Mouse (Mus musculus) neutrophil, adult 83 days (primary cell): ENCODE data around the gene U2af1. TPM values are rescaled to one million over a fixed set of nuclear protein-coding genes. Genes with fewer than 3 reads are reported as not detected.

Source experiments
- total RNA-seq, 2 experiments: library from RNA; stranded (reverse); gene quantifications; one replicate each; pipeline ENCODE4 v1.2.4; 2023

Gene U2af1
- total RNA-seq = 100 to 1,000 TPM; 176 to 196 TPM

GRCm38 (mm10) chr17:31658468-31659185 is at the start of gene U2af1:
TSS of gene U2af1 (minus strand) at chr17:31658892.

GRCm38 (mm10) chr17:31677507-31677906 is 18.8 kb upstream of the U2af1 start, which contains the start of gene Cryaa:
TSS of gene Cryaa (plus strand) at chr17:31677807.

GRCm38 (mm10) chr17:31636942-31637811 is 21.5 kb downstream of the U2af1 start, which contains the start of gene Cbs:
TSS of gene Cbs (minus strand) at chr17:31637238.

Other genes starting within 250 kb of the U2af1 start
- gene Wdr4, start 138.9 kb downstream of the U2af1 start, total RNA-seq = 10 to 100 TPM in 1 of 2 experiments, 1 to 10 TPM in 1; 8.4 to 10.2 TPM
- gene Ndufv3, start 138.8 kb downstream of the U2af1 start, total RNA-seq = 100 to 1,000 TPM; 101 to 102 TPM
- gene Pknox1, start 94.2 kb downstream of the U2af1 start, total RNA-seq = 10 to 100 TPM; 65.7 to 71.0 TPM
- gene Cbs, start 21.7 kb downstream of the U2af1 start, total RNA-seq = under 1 TPM; 0.53 to 0.59 TPM
- gene Cryaa, start 18.9 kb upstream of the U2af1 start, total RNA-seq = not detected
- gene Sik1, start 196.9 kb upstream of the U2af1 start, total RNA-seq = 100 to 1,000 TPM; 166 to 187 TPM